Mouse (Mus musculus) intestine, postnatal 0 days (tissue): ENCODE measurements around the gene Arhgap32. TPM values are rescaled to one million over a fixed set of nuclear protein-coding genes. Genes with fewer than 3 reads are reported as not detected.
"Not testable (repeated sequence)": the region's sequence is repeated elsewhere in the genome, so short reads cannot be mapped to it uniquely, and the experiment has no call there.

Source experiments
- ATAC-seq: fragments of 200-750 bp; cut with Nextera tagmentation; 2 replicates; pipeline ENCODE4 v1.8.0; 2017; ENCODE audit warnings: mild to moderate bottlenecking, moderate TSS enrichment, moderate library complexity
- H3K27ac ChIP-seq: fragments of 300-500 bp; sonication (generic); 2 replicates; pipeline ENCODE4 v1.5.1; 2014; ENCODE audit warnings: mild to moderate bottlenecking, low read depth, low read length, moderate library complexity
- H3K27me3 ChIP-seq: fragments of 300-500 bp; sonication (generic); replicated peaks from 2 replicates; pipeline ENCODE4 v1.6.1; 2014; ENCODE audit warnings: low read length, mixed read lengths; ENCODE audit not compliant: control insufficient read depth, insufficient read depth
- H3K36me3 ChIP-seq: fragments of 300-500 bp; sonication (generic); 2 replicates; pipeline ENCODE4 v1.6.1; 2014; ENCODE audit warnings: mild to moderate bottlenecking, moderate library complexity; ENCODE audit not compliant: control insufficient read depth, insufficient read depth
- H3K4me1 ChIP-seq: fragments of 300-500 bp; sonication (generic); replicated peaks from 2 replicates; pipeline ENCODE4 v1.6.1; 2014; ENCODE audit warnings: antibody characterized with exemption, low read length, mixed read lengths; ENCODE audit not compliant: control insufficient read depth, insufficient read depth
- H3K4me2 ChIP-seq: fragments of 300-500 bp; sonication (generic); replicated peaks from 2 replicates; pipeline ENCODE4 v1.6.1; 2014; ENCODE audit warnings: low read depth, mild to moderate bottlenecking, moderate library complexity
- H3K4me3 ChIP-seq: fragments of 300-500 bp; sonication (generic); 2 replicates; pipeline ENCODE4 v1.5.1; 2014; ENCODE audit warnings: low read depth, low read length
- H3K9ac ChIP-seq: fragments of 300-500 bp; sonication (generic); 2 replicates; pipeline ENCODE4 v1.6.1; 2014; ENCODE audit warnings: mild to moderate bottlenecking, low read depth, low read length
- H3K9me3 ChIP-seq: fragments of 300-500 bp; sonication (generic); 2 replicates; pipeline ENCODE4 v1.6.1; 2016; ENCODE audit warnings: mixed run types; ENCODE audit not compliant: control insufficient read depth
- CTCF ChIP-seq: sonication (generic); IDR thresholded peaks from 2 replicates; pipeline ENCODE4 v1.5.1; 2016; ENCODE audit warnings: low read depth, mild to moderate bottlenecking, control low read depth, antibody characterized with exemption, moderate library complexity
- WGBS: fragments of 180-500 bp; shearing (Covaris S2); extraction: QIAGEN DNeasy Blood & Tissue Kit; methylation state at CpG from one replicate; pipeline ENCODE4 v1.1.7; 2014; 5-methylcytosine and 5-hydroxymethylcytosine counted together
- polyA plus RNA-seq: library from polyadenylated mRNA; unstranded; fragments of >200 nt; fragmentation: Nextera tagmentation; extraction: Ambion mirVana; gene quantifications from 2 replicates; pipeline ENCODE4 v1.2.1, GENCODE M21; 2015

The Arhgap32 gene
- polyA plus RNA-seq, 1 experiment from 2014 or later, result 18.1 TPM

DNA sequence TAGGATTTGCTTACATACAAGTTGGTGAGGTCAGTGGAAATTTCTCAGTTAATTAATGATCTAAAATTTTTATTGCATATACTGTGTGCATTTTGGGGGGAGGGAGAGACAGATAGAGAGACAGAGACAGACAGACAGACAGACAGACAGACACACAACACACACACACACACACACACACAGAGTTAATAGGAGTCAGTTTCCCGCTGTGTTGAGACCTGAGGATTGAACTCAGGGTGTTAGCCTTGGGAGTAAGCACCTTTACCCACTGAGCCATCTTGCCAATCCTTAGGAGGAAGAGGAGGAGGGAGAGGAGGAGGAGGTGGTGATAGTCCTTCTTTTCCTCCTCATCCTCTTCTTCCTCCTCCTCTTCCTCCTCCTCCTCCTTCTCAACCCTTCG, 5.6 kb upstream of the Arhgap32 start:
- Histone ChIP-seq H3K27me3 (no peaks in the 10 kb centered on the region), H3K4me3 (no peak overlapping the region), H3K27ac (no peak overlapping the region), H3K9me3 (no peaks in the 10 kb centered on the region), H3K4me1 (no peaks in the 10 kb centered on the region), H3K36me3 (no peaks in the 10 kb centered on the region), H3K9ac (no peak overlapping the region), H3K4me2 (no peak overlapping the region)
- WGBS, result 90% methylated on average over 2 of the region's 2 CpGs
- TF ChIP-seq CTCF, result no peak
- ATAC-seq, result no peak

DNA sequence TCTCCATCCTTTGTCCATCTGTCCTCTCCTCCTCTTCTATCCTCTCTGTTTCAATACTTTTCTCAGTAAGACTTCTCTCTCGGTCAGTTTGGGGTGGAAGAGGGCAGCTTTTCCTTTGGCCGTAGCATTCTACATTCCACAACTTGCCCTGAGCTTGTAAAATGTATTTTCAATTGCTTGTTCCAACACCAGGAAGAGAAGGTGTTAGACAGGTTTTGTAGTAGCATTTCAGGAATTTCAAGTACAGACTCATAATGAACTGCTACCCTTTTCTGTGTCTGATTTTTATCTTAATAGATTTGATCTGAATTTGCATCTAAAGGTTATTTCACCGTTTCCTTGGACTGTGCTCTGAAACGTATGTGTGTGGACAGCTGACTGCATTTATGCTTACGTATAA, 336 bp downstream of the Arhgap32 start:
- Histone ChIP-seq H3K9me3 (peaks cover 2% of the 10 kb centered on the region; the same call in 1 of the 2 replicates), H3K27me3 (no peaks in the 10 kb centered on the region), H3K4me2 (no peak overlapping the region), H3K4me1 (no peaks in the 10 kb centered on the region), H3K36me3 (no peaks in the 10 kb centered on the region), H3K9ac (no peak overlapping the region), H3K27ac (no peak overlapping the region), H3K4me3 (no peak overlapping the region)
- WGBS, result 62% methylated on average over 5 of the region's 5 CpGs
- TF ChIP-seq CTCF, result no peak
- ATAC-seq, result no peak

DNA sequence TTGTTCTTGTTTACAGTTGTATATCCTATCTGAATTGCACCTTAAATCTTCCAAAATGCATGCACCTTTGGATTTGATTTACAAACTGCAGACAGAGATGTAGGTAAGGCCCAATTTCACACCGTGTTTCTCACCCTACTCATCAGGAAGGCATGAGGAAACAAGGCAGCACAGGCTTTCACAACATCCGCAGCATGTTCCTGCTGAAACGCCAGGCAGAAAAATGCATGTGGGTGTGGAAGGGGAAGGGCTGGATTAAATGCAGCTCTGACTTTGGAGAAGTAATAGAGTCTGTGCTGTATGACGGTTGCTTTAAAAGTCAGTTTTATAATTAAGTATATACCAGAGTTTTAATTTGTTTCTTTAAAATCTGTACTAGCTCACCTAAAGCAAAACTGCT, 1.9 kb downstream of the Arhgap32 start:
- 23% methylated on average over 4 of the region's 4 CpGs for WGBS
- no peaks in the 10 kb centered on the region for H3K27me3 ChIP-seq
- no peak for ATAC-seq
- peaks cover 5% of the 10 kb centered on the region; the same call in 1 of the 2 replicates for H3K9me3 ChIP-seq
- H3K4me3 ChIP-seq, result no peak overlapping the region
- H3K4me2 ChIP-seq, result no peak overlapping the region
- H3K9ac ChIP-seq, result no peak overlapping the region
- no peaks in the 10 kb centered on the region for H3K4me1 ChIP-seq
- H3K36me3 ChIP-seq, result no peaks in the 10 kb centered on the region
- H3K27ac ChIP-seq, result no peak overlapping the region
- no peak for TF ChIP-seq CTCF

DNA sequence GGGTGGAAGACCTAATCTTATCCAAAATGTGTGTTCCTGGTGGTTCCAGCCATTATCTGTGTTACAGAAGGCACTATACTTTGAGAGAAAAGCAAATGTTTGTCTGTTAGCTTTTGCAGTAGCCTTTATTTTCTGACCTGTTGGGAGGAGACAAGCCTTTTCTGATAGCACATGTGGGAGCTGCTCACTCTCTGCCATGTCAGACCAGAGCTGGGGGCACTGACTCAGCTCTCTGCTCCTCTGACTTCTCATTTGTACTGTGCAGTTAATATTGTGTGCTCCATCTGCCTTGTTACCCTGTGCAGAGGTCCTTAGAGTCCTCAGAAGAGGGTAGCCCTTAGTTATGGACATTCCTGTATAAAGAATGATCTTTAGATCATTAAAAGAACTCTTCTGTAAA, 2.5 kb downstream of the Arhgap32 start:
- H3K9me3 ChIP-seq, result peaks cover 5% of the 10 kb centered on the region; the same call in 1 of the 2 replicates
- no peaks in the 10 kb centered on the region for H3K4me1 ChIP-seq
- ATAC-seq, result no peak
- H3K27ac ChIP-seq, result no peak overlapping the region
- H3K27me3 ChIP-seq, result no peaks in the 10 kb centered on the region
- no peaks in the 10 kb centered on the region for H3K36me3 ChIP-seq
- no peak for TF ChIP-seq CTCF
- H3K4me3 ChIP-seq, result no peak overlapping the region
- H3K9ac ChIP-seq, result no peak overlapping the region
- H3K4me2 ChIP-seq, result no peak overlapping the region

DNA sequence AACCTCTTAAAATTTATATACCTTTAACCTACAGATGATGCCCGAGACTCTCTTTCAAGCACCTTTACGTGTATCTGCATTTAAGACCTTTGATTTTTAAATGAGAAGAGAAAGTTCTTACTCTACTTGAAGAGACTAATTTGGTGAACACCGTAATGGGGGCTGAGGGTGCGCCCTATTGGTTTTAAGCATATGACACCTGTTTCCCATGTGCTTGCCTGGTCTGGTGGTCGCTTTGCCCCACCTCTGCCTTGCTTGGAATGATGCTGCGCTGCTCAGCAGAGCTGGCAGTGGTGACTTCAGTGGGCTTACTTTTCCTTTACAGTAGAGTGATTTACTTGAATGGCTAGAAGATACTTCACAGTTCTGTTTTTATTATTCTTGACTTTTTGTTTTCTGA, 3.6 kb downstream of the Arhgap32 start:
- 96% methylated on average over 6 of the region's 6 CpGs for WGBS
- no peak for ATAC-seq

DNA sequence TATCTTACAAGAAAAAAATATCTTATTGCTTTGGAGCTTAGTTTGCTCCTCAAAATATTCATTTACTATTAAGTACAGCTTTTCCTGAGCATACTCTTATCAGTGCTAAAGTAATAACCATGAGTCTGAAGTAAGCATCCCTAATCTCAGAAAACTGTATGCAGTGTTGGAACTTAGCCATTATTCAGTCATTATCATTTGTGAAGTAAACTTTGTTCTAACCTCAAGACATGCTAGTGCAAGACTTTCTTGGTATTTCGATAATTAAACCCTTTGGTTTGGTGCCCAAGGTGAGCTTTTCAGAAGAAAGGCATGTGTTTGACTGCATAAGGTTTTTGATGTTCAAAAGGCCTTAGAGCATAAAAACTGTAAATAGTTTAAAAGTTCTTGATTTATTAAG, 4.2 kb downstream of the Arhgap32 start:
- Histone ChIP-seq H3K9me3 (peaks cover 5% of the 10 kb centered on the region; the same call in 1 of the 2 replicates), H3K27me3 (no peaks in the 10 kb centered on the region), H3K4me1 (no peaks in the 10 kb centered on the region), H3K27ac (no peak overlapping the region), H3K4me3 (no peak overlapping the region), H3K4me2 (no peak overlapping the region), H3K36me3 (no peaks in the 10 kb centered on the region), H3K9ac (no peak overlapping the region)
- no peak for TF ChIP-seq CTCF
- no peak for ATAC-seq
- WGBS, result 58% methylated on average over 1 of the region's 1 CpGs

More for the DNA sequence above, 3.6 kb downstream of the Arhgap32 start:
- Histone ChIP-seq H3K27me3 (no peaks in the 10 kb centered on the region), H3K4me1 (no peaks in the 10 kb centered on the region), H3K27ac (no peak overlapping the region), H3K9ac (no peak overlapping the region), H3K9me3 (peaks cover 5% of the 10 kb centered on the region; the same call in 1 of the 2 replicates), H3K4me2 (no peak overlapping the region), H3K36me3 (no peaks in the 10 kb centered on the region), H3K4me3 (no peak overlapping the region)
- no peak for TF ChIP-seq CTCF

DNA sequence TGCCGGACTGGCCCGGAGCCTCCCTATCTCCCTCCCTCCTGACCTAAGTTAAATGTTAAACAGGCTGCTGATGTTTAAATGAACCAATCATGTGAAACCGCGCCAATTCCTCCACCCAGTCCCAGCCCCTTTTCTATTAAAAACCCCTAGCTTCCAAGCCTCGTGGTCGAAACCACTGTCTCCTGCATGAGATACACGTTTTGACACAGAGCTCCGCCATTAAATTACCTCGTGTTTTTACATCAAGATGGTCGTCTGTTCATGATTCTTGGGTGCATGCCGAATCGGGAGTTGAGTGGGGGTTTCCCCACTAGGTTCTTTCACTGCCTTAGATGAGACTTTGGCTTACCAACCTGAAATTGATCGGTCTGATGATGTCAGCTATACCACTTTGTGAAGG, 5.3 kb downstream of the Arhgap32 start:
- 93% methylated on average over 13 of the region's 13 CpGs for WGBS
- not testable (repeated sequence) for H3K27me3 ChIP-seq, H3K9ac ChIP-seq, H3K36me3 ChIP-seq, H3K4me2 ChIP-seq, H3K4me1 ChIP-seq, H3K27ac ChIP-seq, ATAC-seq, H3K9me3 ChIP-seq, H3K4me3 ChIP-seq
